Mouse (Mus musculus) right cerebral cortex, postnatal 4 days (tissue): Measurements from ENCODE around the gene Gjb5.

Experiments used
- DNase-seq: peaks from one replicate; pipeline ENCODE4 v3.0.0-alpha.2; 2022

Gjb5 gene

GRCm38 (mm10) chr4:127345000-127345399, 13.0 kb downstream of the Gjb5 start:
- no peak for DNase-seq

- no peak for DNase-seq
Measured at GRCm38 (mm10) chr4:127341372-127341771, 16.6 kb downstream of the Gjb5 start.

GRCm38 (mm10) chr4:127337668-127338067, 20.3 kb downstream of the Gjb5 start:
- no peak for DNase-seq

- DNase-seq = no peak
Measured at GRCm38 (mm10) chr4:127334870-127335504, 23.0 kb downstream of the Gjb5 start.

GRCm38 (mm10) chr4:127331171-127331570, 26.8 kb downstream of the Gjb5 start:
- no peak for DNase-seq

GRCm38 (mm10) chr4:127330181-127331100, 27.5 kb downstream of the Gjb5 start, which contains the start of gene Gjb3:
Gene Gjb3, minus strand, starts transcription at chr4:127330844.
- peak; percentile 29 for DNase-seq

GRCm38 (mm10) chr4:127329751-127330150, 28.2 kb downstream of the Gjb5 start:
- DNase-seq = no peak

- DNase-seq = no peak
Measured at GRCm38 (mm10) chr4:127329046-127329445, 28.9 kb downstream of the Gjb5 start.

GRCm38 (mm10) chr4:127328378-127328777, 29.6 kb downstream of the Gjb5 start:
- DNase-seq = no peak

- DNase-seq = no peak
Measured at GRCm38 (mm10) chr4:127327749-127328148, 30.2 kb downstream of the Gjb5 start.

- no peak for DNase-seq
Measured at GRCm38 (mm10) chr4:127327258-127327657, 30.7 kb downstream of the Gjb5 start.

- DNase-seq = no peak
Measured at GRCm38 (mm10) chr4:127325276-127325675, 32.7 kb downstream of the Gjb5 start.

- DNase-seq = peak; percentile 96
Measured at GRCm38 (mm10) chr4:127324759-127325158, 33.2 kb downstream of the Gjb5 start.

GRCm38 (mm10) chr4:127324296-127324695, 33.7 kb downstream of the Gjb5 start:
- DNase-seq = no peak

- no peak for DNase-seq
Measured at GRCm38 (mm10) chr4:127323651-127324050, 34.3 kb downstream of the Gjb5 start.

GRCm38 (mm10) chr4:127319613-127320012, 38.4 kb downstream of the Gjb5 start:
- DNase-seq = peak; percentile 62

- no peak for DNase-seq
Measured at GRCm38 (mm10) chr4:127317143-127317542, 40.8 kb downstream of the Gjb5 start.

GRCm38 (mm10) chr4:127315753-127316152, 42.2 kb downstream of the Gjb5 start:
- DNase-seq = no peak

GRCm38 (mm10) chr4:127314585-127314984, 43.4 kb downstream of the Gjb5 start:
- no peak for DNase-seq

- peak; percentile 66 for DNase-seq
Measured at GRCm38 (mm10) chr4:127313861-127314260, 44.1 kb downstream of the Gjb5 start, which contains the start of gene Gja4. Gene Gja4, minus strand, starts transcription at chr4:127314039.

GRCm38 (mm10) chr4:127312349-127312748, 45.6 kb downstream of the Gjb5 start:
- DNase-seq = no peak

GRCm38 (mm10) chr4:127311561-127311960, 46.4 kb downstream of the Gjb5 start:
- DNase-seq = no peak

- DNase-seq = no peak
Measured at GRCm38 (mm10) chr4:127306915-127307314, 51.1 kb downstream of the Gjb5 start.
